Mouse (Mus musculus) heart, postnatal 36 days (tissue): Measurements from ENCODE around the gene Prss38. TPM values are rescaled to one million over a fixed set of nuclear protein-coding genes. Genes with fewer than 3 reads are reported as not detected.

ENCODE experiments used
- DNase-seq, 2 experiments: peaks; one replicate each; pipeline ENCODE4 v3.0.0; 2021 to 2022
- intact Hi-C: fragments of 180-260 bp; cut with DNase I; formaldehyde crosslinking; loops from one replicate; pipeline ENCODE4 v1.15.1; 2025
- microRNA-seq, 2 experiments: library from miRNA; unstranded; fragments of <30 nt; microRNA quantifications; one replicate each; pipeline ENCODE4 v1.2.0; 2021; ENCODE audit warnings: borderline number of aligned reads in 2 of 2
- total RNA-seq, 2 experiments: library from RNA; stranded (reverse); gene quantifications; 2 replicates each; pipeline ENCODE4 v1.2.3; 2021

The Prss38 gene
- total RNA-seq, 2 experiments from 2014 or later, result not detected

GRCm38 (mm10) chr11:59330560-59330959 lies 44.9 kb downstream of the Prss38 start:
- DNase-seq, result peak; percentile 64 to 78
- intact Hi-C loops, result loop anchor here (1.0 kb wide), 1 partner anchor 21 kb away; no protein-coding TSS in a partner anchor

GRCm38 (mm10) chr11:59329616-59330015 lies 45.8 kb downstream of the Prss38 start:
- DNase-seq, result no peak
- intact Hi-C loops, result loop anchor here (1.0 kb wide), 1 partner anchor 20 kb away; no protein-coding TSS in a partner anchor

GRCm38 (mm10) chr11:59327625-59328024 lies 47.8 kb downstream of the Prss38 start:
- no peak for DNase-seq
- intact Hi-C loops, result no loop called here

- intact Hi-C loops, result no loop called here
- no peak for DNase-seq
Observed at GRCm38 (mm10) chr11:59324777-59325176, 50.7 kb downstream of the Prss38 start.

- DNase-seq, result no peak
- intact Hi-C loops, result no loop called here
Observed at GRCm38 (mm10) chr11:59322988-59323387, 52.5 kb downstream of the Prss38 start.

Small RNA genes lying within 50 kb of the gene (microRNA-seq; reads per million reads assigned to microRNA genes)
- 0 reads per million in 2 experiments for gene Gm24756

Other genes with a start within 250 kb of the Prss38 start
- 100 to 1,000 TPM; 725 to 820 TPM for gene Obscn, start 239.3 kb downstream of the Prss38 start, total RNA-seq
- gene Iba57, start 211.9 kb downstream of the Prss38 start, total RNA-seq, result 10 to 100 TPM; 20.4 to 20.5 TPM
- 1 to 10 TPM in 1 of 2 experiments, under 1 TPM in 1; 0.97 to 1.0 TPM for gene Gjc2, start 192.4 kb downstream of the Prss38 start, total RNA-seq
- gene Guk1, start 183.4 kb downstream of the Prss38 start, total RNA-seq, result 100 to 1,000 TPM in 1 of 2 experiments, 10 to 100 TPM in 1; 88.3 to 117 TPM
- 100 to 1,000 TPM; 110 to 125 TPM for gene Mrpl55, start 173.2 kb downstream of the Prss38 start, total RNA-seq
- 1 to 10 TPM; 9.2 to 9.5 TPM for gene 2310033P09Rik, start 167.3 kb downstream of the Prss38 start, total RNA-seq
- gene Arf1, start 147.4 kb downstream of the Prss38 start, total RNA-seq, result 100 to 1,000 TPM; 257 TPM
- not detected for gene Wnt3a, start 84.9 kb downstream of the Prss38 start, total RNA-seq
- 1 to 10 TPM; 6.0 to 6.2 TPM for gene Wnt9a, start 68.7 kb downstream of the Prss38 start, total RNA-seq
- gene Jmjd4, start 74.4 kb upstream of the Prss38 start, total RNA-seq, result 10 to 100 TPM; 10.8 TPM
- 10 to 100 TPM; 33.0 to 37.7 TPM for gene Snap47, start 75.5 kb upstream of the Prss38 start, total RNA-seq
- gene Zfp867, start 96.8 kb upstream of the Prss38 start, total RNA-seq, result 1 to 10 TPM; 4.4 to 4.7 TPM
- 10 to 100 TPM; 16.4 to 17.4 TPM for gene Zkscan17, start 151.1 kb upstream of the Prss38 start, total RNA-seq
- 1 to 10 TPM in 1 of 2 experiments, under 1 TPM in 1; 0.42 to 1.0 TPM for gene Nlrp3, start 165.9 kb upstream of the Prss38 start, total RNA-seq
- not detected for gene Olfr222, start 200.6 kb upstream of the Prss38 start, total RNA-seq
- not detected for gene Olfr223, start 217.6 kb upstream of the Prss38 start, total RNA-seq